Mouse (Mus musculus) spleen, postnatal 4 days (tissue): ENCODE results near the gene Gm20877.
"Not testable (repeated sequence)": the region's sequence is repeated elsewhere in the genome, so short reads cannot be mapped to it uniquely, and the experiment has no call there.

Experiments used
- DNase-seq, 2 experiments: peaks; one replicate each; pipeline ENCODE4 v3.0.0; 2022; ENCODE audit warnings: low spot score in 2 of 2

Gene Gm20877

DNA sequence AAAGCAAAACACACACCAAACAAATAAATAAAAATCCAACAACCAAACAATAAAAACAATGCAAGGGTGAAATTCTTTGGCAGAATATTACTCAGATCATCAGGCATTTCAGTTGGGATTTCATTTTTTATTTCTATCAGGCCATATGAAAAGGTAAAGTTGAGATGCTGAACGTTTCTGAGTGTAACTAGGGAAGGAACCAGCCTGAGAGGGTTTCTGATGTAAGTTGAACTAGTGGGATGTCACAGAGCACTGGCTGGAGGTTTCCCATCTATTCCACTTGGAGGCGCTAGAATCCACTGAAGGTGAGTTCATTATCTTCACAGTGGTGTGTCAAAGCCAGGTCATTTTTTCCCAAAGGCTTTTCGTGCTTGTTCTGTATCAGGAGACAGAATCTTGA lies at the start of gene Gm20877:
Gm20877 (plus strand) TSS at position 301 of the 400 bp plus-strand sequence.
- DNase-seq, result not testable (repeated sequence)
